Mouse (Mus musculus): ENCODE measurements at regions not wholly inside any gene's neighbourhood (a gene's known extent, or its start where the extent isn't known, plus 50 kb on each side); places are given as distances from the start of the nearest gene placed in this dataset.

DNA sequence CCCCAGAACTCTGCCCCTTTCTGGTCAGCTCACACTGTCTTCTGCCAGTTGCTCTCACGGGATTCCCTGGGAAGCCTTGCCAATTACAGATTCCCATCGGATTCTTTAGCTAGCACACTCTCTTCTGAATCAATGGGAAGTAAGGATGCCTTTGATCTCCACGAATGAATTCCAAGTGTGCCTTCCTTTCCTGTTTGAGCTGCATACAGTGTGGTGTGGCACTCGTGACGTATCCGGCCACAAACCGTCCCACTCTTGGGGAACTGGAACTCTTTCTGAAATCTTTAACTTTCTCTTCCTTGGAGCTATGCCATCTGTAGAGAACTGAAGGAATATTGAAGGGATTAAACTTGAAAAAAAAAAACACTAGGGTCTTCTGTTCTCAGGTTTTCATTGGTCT, 243.2 kb upstream of the Foxq1 start:
- no peak for TF ChIP-seq CTCF (IDR thresholded peaks at IDR 0.05; ENCODE audit: low read depth, low read length)
- no peak for TF ChIP-seq GATA1 (IDR thresholded peaks at IDR 0.05; ENCODE audit: borderline replicate concordance, low read length)
- no peak for TF ChIP-seq GATA2 (IDR thresholded peaks at IDR 0.05; ENCODE audit: borderline replicate concordance, low read depth, low read length)
